Mouse (Mus musculus): ENCODE data around the gene Slc5a2. TPM values are rescaled to one million over a fixed set of nuclear protein-coding genes. Genes with fewer than 3 reads are reported as not detected.

The Slc5a2 gene
- polyA plus RNA-seq, 1 experiment from 2014 or later = not detected

- Histone ChIP-seq H3K9me3 (no peaks in the 10 kb centered on the region), H3K4me1 (peaks cover 54% of the 10 kb centered on the region), H3K27me3 (ENCODE audit: poor library complexity, severe bottlenecking) (peaks cover 26% of the 10 kb centered on the region), H3K27ac (no peak overlapping the region), H3K36me3 (replicated peaks) (peaks cover 58% of the 10 kb centered on the region), H3K4me3 (no peak overlapping the region)
- WGBS = 96% methylated on average over 16 of the region's 16 CpGs
- no peak for DNase-seq (ENCODE audit: extremely low spot score, low spot score)
These were observed 23.1 kb upstream of the Slc5a2 start for GRCm38 (mm10) chr7:128242331-128242730.

GRCm38 (mm10) chr7:128243921-128244320 lies 21.5 kb upstream of the Slc5a2 start:
- no peak overlapping the region; the same call in 1 of the 2 replicates for H3K4me3 ChIP-seq
- H3K36me3 ChIP-seq (replicated peaks) = peaks cover 58% of the 10 kb centered on the region
- H3K4me1 ChIP-seq = peaks cover 57% of the 10 kb centered on the region
- H3K27ac ChIP-seq = peak overlapping the region; percentile 66
- H3K9me3 ChIP-seq = no peaks in the 10 kb centered on the region
- H3K27me3 ChIP-seq (ENCODE audit: poor library complexity, severe bottlenecking) = peaks cover 34% of the 10 kb centered on the region
- DNase-seq (ENCODE audit: extremely low spot score, low spot score) = no peak
- WGBS = 46% methylated on average over 10 of the region's 10 CpGs

GRCm38 (mm10) chr7:128244410-128245025 lies 20.9 kb upstream of the Slc5a2 start:
- DNase-seq (ENCODE audit: extremely low spot score, low spot score) = no peak
- Histone ChIP-seq H3K4me3 (no peak overlapping the region; the same call in 1 of the 2 replicates), H3K4me1 (peaks cover 51% of the 10 kb centered on the region), H3K9me3 (no peaks in the 10 kb centered on the region), H3K27ac (peak overlapping the region; percentile 66), H3K36me3 (replicated peaks) (peaks cover 58% of the 10 kb centered on the region), H3K27me3 (ENCODE audit: poor library complexity, severe bottlenecking) (peaks cover 34% of the 10 kb centered on the region)
- 82% methylated on average over 18 of the region's 18 CpGs for WGBS

- Histone ChIP-seq H3K9me3 (no peaks in the 10 kb centered on the region), H3K4me3 (no peak overlapping the region), H3K36me3 (replicated peaks) (peaks cover 48% of the 10 kb centered on the region), H3K27me3 (ENCODE audit: poor library complexity, severe bottlenecking) (peaks cover 42% of the 10 kb centered on the region), H3K4me1 (peaks cover 43% of the 10 kb centered on the region), H3K27ac (no peak overlapping the region)
- 89% methylated on average over 4 of the region's 4 CpGs for WGBS
- DNase-seq (ENCODE audit: extremely low spot score, low spot score) = no peak
These were observed 19.9 kb upstream of the Slc5a2 start for GRCm38 (mm10) chr7:128245547-128245946.

GRCm38 (mm10) chr7:128246496-128247391 lies 18.7 kb upstream of the Slc5a2 start, which contains the start of gene Tgfb1i1:
Gene Tgfb1i1 (plus strand): TSS chr7:128246812.
- 4% methylated on average over 30 of the region's 30 CpGs for WGBS
- Histone ChIP-seq H3K36me3 (replicated peaks) (peaks cover 36% of the 10 kb centered on the region), H3K9me3 (no peaks in the 10 kb centered on the region), H3K4me1 (peaks cover 40% of the 10 kb centered on the region), H3K27ac (peak within 1 kb of the TSS; percentile 83), H3K4me3 (peak within 1 kb of the TSS; percentile 56), H3K27me3 (ENCODE audit: poor library complexity, severe bottlenecking) (peaks cover 54% of the 10 kb centered on the region)
- peak; percentile 50 for DNase-seq (ENCODE audit: extremely low spot score, low spot score)

- Histone ChIP-seq H3K27ac (peak overlapping the region; percentile 83), H3K27me3 (ENCODE audit: poor library complexity, severe bottlenecking) (peaks cover 61% of the 10 kb centered on the region), H3K4me1 (peaks cover 47% of the 10 kb centered on the region), H3K36me3 (replicated peaks) (peaks cover 29% of the 10 kb centered on the region), H3K9me3 (no peaks in the 10 kb centered on the region), H3K4me3 (peak overlapping the region; percentile 56)
- WGBS = 2% methylated on average over 13 of the region's 13 CpGs
- DNase-seq (ENCODE audit: extremely low spot score, low spot score) = peak; percentile 81
These were observed 18.0 kb upstream of the Slc5a2 start for GRCm38 (mm10) chr7:128247443-128247842.

GRCm38 (mm10) chr7:128248081-128249042 lies 17.1 kb upstream of the Slc5a2 start:
- 83% methylated on average over 10 of the region's 10 CpGs for WGBS
- peaks cover 53% of the 10 kb centered on the region for H3K4me1 ChIP-seq
- H3K4me3 ChIP-seq = peak overlapping the region; percentile 56
- H3K36me3 ChIP-seq (replicated peaks) = peaks cover 20% of the 10 kb centered on the region
- no peak for DNase-seq (ENCODE audit: extremely low spot score, low spot score)
- H3K27me3 ChIP-seq (ENCODE audit: poor library complexity, severe bottlenecking) = peaks cover 70% of the 10 kb centered on the region
- H3K9me3 ChIP-seq = no peaks in the 10 kb centered on the region
- no peak overlapping the region for H3K27ac ChIP-seq

- 85% methylated on average over 5 of the region's 5 CpGs for WGBS
- Histone ChIP-seq H3K27me3 (ENCODE audit: poor library complexity, severe bottlenecking) (peaks cover 72% of the 10 kb centered on the region), H3K4me1 (peaks cover 44% of the 10 kb centered on the region), H3K27ac (no peak overlapping the region), H3K9me3 (no peaks in the 10 kb centered on the region), H3K4me3 (no peak overlapping the region), H3K36me3 (replicated peaks) (peaks cover 7% of the 10 kb centered on the region)
- no peak for DNase-seq (ENCODE audit: extremely low spot score, low spot score)
These were observed 15.5 kb upstream of the Slc5a2 start for GRCm38 (mm10) chr7:128249998-128250397.

- no peaks in the 10 kb centered on the region for H3K9me3 ChIP-seq
- peaks cover 57% of the 10 kb centered on the region for H3K27me3 ChIP-seq (ENCODE audit: poor library complexity, severe bottlenecking)
- DNase-seq (ENCODE audit: extremely low spot score, low spot score) = no peak
- H3K27ac ChIP-seq = peak overlapping the region; percentile 74; the same call in 1 of the 2 replicates
- 52% methylated on average over 12 of the region's 12 CpGs for WGBS
- H3K36me3 ChIP-seq (replicated peaks) = no peaks in the 10 kb centered on the region; the same call in 1 of the 2 replicates
- peaks cover 33% of the 10 kb centered on the region for H3K4me1 ChIP-seq
- H3K4me3 ChIP-seq = peak overlapping the region; percentile 52
These were observed 13.5 kb upstream of the Slc5a2 start for GRCm38 (mm10) chr7:128251946-128252345.

- H3K27ac ChIP-seq = peak overlapping the region; percentile 74
- no peaks in the 10 kb centered on the region; the same call in 1 of the 2 replicates for H3K36me3 ChIP-seq (replicated peaks)
- H3K27me3 ChIP-seq (ENCODE audit: poor library complexity, severe bottlenecking) = peaks cover 57% of the 10 kb centered on the region
- H3K4me3 ChIP-seq = peak overlapping the region; percentile 52
- 11% methylated on average over 24 of the region's 24 CpGs for WGBS
- no peaks in the 10 kb centered on the region for H3K9me3 ChIP-seq
- DNase-seq (ENCODE audit: extremely low spot score, low spot score) = peak; percentile 57
- peaks cover 30% of the 10 kb centered on the region for H3K4me1 ChIP-seq
These were observed 12.8 kb upstream of the Slc5a2 start for GRCm38 (mm10) chr7:128252609-128253008.

GRCm38 (mm10) chr7:128254978-128255377 lies 10.5 kb upstream of the Slc5a2 start:
- Histone ChIP-seq H3K4me1 (peaks cover 23% of the 10 kb centered on the region), H3K27ac (no peak overlapping the region), H3K36me3 (replicated peaks) (no peaks in the 10 kb centered on the region), H3K4me3 (no peak overlapping the region), H3K9me3 (no peaks in the 10 kb centered on the region), H3K27me3 (ENCODE audit: poor library complexity, severe bottlenecking) (peaks cover 46% of the 10 kb centered on the region)
- DNase-seq (ENCODE audit: extremely low spot score, low spot score) = no peak
- WGBS = 69% methylated on average over 2 of the region's 2 CpGs

- Histone ChIP-seq H3K27ac (no peak overlapping the region), H3K9me3 (no peaks in the 10 kb centered on the region), H3K4me1 (peaks cover 23% of the 10 kb centered on the region), H3K36me3 (replicated peaks) (no peaks in the 10 kb centered on the region), H3K4me3 (no peak overlapping the region), H3K27me3 (ENCODE audit: poor library complexity, severe bottlenecking) (peaks cover 39% of the 10 kb centered on the region)
- DNase-seq (ENCODE audit: extremely low spot score, low spot score) = no peak
- 90% methylated on average over 5 of the region's 5 CpGs for WGBS
These were observed 9.7 kb upstream of the Slc5a2 start for GRCm38 (mm10) chr7:128255757-128256156.
